Mouse (Mus musculus) testis, postnatal 10 days (tissue): ENCODE results near the gene Col2a1.

Experiments
- DNase-seq: peaks from one replicate; pipeline ENCODE4 v3.0.0; 2021; ENCODE audit warnings: low spot score

Col2a1 gene

DNA sequence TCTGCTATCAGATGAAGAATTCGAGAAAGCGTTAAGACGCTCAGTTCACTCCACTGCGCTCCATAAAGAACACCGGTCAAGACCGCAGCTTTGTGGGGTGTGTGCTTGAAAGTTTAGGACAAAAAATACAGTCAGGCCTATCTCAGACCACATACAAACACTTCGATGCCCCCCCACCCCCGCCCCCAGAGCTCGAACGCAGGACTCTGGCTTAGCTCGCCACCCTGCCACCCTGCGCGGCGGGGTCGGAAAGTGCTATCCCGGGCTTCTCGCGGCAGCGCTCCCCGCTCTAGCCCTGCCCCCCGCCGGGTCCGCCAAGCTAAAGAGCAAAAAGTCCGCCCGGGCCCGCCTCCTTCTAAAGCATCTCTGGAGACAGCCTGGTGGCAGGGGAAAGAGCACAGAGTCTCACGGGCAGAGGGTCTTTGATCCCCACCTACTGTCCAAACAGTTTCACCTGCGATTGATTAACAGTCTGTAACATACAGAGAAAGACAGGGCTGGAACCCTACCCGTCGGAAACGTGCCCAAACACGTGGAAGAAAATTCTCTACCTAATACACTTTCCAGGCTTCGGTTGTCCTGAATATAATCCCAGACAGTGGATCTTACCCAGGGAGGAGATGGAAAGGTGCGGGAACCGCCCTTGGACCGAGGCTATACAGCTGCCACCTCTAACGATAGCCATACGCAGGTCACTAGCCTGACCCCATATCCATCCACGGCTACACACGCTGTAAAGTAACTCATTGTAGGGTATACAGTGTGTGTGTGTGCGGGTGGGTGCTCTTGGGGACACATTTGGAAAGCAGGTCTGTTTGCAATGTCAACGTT is 1.3 kb downstream of the Col2a1 start:
- DNase-seq, result peak; percentile 70

DNA sequence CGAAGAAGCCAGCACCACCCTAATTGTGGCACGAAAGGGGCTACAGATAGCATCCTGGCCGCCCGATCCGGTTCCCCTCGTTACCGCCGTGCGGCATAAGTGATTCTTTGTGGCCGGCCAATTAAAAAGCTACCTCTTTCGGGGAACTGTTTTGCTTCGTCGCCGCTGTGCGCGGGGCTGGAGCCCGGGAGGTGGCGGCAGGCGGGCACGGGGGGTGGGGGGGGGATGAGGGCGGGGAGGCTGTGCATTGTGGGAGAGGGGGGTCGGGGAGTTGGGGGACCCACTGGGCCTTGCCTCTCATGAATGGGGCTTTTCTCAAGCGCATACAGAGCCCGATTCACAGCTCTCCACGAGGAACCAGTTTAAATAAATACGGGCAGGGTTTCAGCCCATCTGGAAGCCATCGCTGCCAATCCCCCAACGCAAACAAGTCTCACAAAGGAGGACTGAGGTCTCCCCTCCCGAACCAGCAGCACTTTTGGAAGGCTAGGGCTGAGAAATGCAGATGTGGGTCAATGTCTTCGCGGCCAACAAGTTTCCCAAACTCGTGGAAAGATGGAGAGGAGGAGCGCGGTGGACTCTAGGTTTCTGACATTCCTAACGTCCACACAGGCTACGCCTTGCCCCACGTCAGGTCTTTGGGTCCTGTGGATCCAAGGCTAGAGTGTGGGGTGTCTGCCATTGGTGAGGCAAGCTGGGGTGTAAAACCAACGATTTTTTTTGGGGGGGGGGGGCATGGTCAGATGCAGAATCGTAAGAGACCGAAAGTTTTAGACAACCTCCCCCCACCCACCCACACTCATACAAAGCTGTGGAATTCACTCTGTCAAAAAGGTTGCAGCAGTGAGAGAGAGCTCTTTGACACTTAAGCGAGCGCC is 2.1 kb downstream of the Col2a1 start:
- DNase-seq, result no peak

DNA sequence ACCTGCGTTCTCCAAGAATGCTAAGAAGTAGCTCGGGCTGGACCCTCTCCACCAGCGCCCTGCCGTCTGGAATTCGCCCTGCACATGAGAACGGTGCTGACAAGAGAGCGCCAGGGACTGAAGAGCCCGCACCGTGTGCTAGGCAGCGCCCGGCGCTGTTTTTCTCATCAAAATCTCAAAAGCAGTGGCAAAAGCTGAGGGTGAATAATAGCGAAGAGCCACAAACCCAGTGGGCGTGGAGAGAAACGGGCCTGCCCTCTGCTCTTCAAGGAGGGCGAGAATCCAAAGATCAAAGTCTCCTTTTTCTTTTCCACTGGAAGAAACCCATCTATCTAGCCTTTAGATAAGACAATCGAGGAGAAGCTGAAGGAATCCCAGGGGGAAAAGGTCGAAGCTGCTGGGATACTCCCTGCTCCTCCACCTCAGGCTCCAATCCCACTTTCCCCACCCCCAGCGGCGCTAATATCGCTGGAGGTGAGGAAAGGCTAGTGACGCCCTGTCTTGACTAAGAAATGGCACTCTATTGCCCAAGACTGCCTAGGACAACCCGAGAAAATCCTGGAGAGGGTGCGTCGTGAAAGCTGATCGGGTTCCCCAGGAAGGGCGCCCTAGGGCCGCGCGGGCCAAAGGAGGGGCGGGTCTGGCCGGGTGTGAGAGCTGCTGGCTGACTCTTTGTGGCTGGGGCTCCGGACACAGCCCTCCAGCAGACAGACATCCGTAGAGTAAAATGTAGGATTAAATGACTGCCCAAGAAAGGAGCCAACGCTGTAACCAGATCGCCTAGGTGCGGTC is 3.0 kb downstream of the Col2a1 start:
- no peak for DNase-seq

DNA sequence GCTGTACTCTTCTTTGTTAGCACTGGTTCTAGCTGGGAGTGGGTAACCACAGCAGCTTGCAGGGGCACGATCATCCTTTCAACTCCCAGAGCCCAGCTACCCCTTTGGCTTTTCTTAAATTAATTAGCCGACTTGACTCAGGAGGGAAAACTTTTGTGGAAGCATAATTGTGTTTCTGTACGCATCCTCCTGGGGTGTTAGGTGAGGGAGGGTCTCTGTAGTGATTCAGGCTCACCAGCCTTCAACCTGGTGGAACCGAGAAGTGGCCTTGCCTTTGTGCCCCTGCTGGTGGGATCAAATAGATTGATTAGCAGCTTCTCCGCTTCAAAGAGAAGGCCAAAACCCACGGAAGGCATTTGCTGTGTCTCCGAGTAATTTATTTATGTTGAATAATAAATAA is 4.5 kb downstream of the Col2a1 start:
- DNase-seq, result no peak

DNA sequence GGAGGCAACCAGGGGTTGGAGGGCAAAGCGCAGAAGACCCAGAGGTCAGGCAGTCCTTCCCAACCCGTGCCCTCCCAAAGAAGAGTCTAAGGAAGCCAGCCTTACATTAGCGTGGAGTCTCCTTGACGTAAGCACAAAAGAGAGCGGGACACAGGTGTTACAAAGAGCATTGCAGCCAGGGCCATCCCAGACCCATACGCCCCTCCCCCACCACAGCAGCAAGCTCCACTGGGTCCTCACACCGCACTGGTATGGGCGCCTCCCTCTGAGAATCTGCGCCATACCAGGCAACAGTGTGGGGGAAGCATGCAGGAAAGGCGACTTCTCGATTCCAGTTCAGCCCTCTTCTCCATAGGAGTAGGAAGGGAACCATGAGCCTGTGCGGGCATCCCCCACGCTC is 4.9 kb downstream of the Col2a1 start:
- no peak for DNase-seq

DNA sequence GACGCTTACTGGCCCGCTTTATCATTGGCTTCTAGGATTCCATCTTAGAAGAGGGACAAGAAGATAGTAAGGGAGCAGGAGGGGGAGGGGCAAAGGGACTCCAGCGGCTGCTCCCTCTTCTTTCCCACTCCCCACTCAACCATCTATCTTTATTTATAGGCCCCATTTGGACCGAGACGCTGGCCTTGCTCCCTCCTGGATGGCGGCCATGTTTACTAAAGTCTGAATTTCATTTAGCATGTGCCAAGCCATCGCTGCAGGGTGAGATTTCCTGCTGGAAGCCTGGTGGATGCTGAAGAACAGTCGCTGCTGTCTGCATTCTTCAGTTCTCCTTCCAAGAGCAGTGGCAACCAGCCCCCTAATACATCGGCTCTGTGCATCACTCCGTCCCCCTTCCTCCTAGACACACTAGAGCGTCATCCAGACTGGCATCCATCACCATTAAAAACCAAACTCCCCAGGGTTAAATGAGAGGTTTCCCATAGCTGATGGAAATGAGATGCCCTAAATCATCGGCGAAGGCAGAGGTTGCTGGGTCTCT is 7.7 kb downstream of the Col2a1 start:
- no peak for DNase-seq

DNA sequence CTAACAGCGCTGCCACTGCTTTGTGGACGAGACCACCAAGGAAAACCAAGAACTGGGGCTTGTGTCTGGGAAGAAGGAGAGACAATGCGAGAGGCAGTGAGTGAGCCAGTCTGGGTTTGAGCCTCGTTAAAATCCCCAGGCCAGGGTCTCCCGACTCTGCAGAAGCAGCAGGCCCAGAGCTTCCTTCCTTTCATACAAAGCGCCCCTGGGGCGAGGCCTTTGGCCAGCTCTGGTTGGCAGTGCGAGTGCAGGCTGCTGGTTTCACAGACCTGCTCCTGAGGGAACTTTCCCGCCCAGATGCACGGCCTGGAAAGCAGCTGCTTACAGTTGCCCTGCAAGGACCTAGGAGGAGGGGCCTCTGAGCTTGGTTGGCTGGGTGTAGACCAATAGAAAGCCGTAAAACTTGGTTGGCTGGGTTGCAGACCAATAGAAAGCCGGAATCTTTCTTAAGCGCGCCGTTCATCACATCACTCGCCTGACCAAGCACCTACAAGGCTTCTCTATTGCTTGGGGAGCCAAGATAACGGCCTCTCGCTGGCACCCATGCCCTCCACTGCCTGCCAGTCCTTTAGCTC is 11.7 kb downstream of the Col2a1 start:
- peak; percentile 83 for DNase-seq

DNA sequence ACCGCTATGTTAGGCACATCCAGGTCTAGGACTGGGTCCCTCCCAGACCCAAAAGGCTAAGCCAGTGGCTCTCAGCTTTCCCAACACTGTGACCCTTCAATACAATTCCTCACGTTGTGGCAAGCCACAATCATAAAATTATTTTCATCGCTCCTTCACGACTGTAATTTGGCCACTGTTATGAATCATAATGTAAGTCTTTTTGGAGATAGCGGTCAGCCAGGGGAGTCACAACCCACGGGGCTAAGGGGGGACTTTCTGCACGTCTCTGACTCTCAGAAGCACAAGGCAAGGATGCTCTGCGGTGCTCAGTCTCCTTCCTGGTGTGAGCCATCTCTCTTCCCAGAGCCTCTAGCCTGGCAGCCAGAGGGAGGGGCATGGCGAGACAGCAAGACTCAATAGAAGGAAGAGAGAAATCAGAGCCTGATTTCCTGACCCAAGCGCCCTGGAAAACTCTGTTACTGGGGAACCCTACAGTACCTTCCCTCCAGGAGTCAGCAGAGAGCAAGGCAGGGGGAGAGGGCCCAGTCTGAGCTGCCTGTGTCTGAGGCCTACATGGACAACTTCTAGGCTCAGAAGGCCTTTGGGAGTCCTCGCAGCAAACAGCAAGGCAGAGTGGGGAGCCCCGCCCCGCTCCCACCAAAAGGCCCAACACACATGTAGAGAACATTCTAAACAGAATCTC is 12.3 kb downstream of the Col2a1 start:
- DNase-seq, result no peak

DNA sequence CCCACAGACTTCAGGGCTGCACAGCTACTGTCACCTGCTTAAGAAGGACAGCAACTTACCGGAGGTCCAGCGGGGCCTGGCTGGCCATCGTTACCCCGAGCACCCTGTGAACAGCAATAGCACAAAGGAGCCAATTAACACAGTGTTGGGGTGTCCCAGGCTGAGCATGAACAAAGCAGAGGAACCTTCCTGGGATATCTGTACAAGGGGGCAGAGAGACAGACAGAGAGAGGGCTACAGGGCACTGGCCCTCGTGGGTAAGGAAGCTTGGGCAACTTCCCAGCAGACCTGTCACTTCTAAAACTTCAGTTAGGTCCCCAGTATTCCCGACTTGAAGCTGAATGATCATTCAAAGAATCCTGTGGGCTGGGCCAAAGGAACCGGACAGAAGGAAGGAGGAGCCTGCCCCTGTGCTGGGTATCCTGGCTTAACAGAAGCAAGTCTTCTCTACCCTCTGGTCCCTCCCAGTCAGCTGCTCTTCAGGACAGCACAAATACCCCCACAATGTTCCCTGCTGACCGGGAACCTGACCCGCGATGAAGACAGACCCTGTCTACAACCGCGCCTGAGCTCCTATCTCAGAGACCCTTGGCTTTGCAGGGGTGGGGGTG is 13.1 kb downstream of the Col2a1 start:
- DNase-seq, result no peak

DNA sequence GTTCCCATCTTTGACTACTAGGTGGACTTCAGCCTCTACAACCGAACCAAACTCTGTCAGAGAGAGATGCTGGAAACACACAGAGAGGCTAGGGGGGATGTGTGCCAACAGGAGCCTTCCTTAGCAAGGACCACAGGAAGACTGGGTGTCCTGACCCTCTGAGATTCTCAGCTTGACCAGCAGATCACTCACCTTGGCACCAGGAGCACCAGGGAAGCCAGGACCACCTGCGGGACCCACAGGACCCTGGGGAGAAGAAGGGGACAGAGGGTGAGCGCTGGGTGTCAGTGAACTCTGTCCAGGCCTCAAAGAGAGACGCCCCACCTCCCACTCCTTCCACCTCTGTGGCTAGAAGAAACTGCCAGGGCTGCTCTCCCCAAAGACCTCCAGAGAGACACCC is 13.8 kb downstream of the Col2a1 start:
- no peak for DNase-seq

DNA sequence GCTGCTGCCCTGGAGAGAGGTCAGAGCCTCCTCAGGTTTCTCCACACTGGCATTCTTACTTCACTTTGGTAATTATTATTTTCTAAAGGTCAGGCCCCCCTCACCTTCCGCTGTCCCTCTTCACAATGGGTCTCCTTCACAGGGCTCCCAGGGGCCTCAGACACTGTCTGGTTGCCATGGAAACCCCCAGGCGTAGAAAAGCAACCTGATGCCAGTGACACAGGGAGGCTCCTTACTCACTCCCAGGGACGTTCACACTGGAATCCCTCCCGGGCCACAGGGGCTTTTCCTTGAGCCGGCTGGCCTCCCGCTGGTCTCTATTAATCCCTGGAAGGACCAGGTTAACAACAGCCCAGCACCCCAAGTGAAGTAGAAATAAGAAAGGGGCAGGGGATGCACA is 14.4 kb downstream of the Col2a1 start:
- DNase-seq, result no peak

DNA sequence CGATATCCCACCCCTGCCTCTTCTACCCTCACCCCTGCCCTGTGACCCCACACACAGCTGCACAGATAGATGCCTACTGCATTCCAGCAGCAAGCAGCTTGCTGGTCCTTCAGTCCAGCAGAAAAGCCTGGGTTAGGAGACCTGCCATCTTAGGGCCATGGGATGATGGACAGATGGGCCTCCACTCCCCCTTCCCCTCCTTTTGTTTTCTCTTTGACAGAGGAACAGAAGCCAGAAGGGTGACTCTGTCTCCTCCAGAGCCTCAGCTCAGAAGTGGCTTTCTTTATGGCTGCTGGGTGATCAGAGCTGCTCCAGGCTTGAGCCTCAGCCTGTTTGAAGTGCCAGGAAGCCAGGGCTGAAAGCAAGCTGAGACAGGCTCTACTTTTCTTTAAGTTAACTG is 15.0 kb downstream of the Col2a1 start:
- DNase-seq, result no peak

DNA sequence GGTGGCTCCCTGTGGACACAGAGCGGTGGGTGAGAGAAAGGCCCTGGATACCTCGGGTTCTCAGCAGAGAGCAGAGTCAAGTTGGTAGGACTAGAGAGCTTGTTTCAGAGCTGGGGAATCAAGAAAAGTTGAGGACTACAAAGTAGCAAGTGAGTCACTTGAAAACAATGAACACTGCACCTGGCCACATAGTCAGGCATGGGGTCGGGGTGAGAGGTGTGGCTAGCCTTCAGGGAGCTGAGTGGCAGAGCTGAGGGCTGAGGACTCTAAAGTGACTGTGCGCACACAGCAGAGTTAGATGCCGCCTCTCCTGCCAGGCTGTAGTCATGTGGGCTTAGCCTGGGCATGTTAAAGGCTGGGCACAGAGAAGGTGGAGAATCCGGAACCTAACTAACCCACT is 22.9 kb downstream of the Col2a1 start:
- no peak for DNase-seq

DNA sequence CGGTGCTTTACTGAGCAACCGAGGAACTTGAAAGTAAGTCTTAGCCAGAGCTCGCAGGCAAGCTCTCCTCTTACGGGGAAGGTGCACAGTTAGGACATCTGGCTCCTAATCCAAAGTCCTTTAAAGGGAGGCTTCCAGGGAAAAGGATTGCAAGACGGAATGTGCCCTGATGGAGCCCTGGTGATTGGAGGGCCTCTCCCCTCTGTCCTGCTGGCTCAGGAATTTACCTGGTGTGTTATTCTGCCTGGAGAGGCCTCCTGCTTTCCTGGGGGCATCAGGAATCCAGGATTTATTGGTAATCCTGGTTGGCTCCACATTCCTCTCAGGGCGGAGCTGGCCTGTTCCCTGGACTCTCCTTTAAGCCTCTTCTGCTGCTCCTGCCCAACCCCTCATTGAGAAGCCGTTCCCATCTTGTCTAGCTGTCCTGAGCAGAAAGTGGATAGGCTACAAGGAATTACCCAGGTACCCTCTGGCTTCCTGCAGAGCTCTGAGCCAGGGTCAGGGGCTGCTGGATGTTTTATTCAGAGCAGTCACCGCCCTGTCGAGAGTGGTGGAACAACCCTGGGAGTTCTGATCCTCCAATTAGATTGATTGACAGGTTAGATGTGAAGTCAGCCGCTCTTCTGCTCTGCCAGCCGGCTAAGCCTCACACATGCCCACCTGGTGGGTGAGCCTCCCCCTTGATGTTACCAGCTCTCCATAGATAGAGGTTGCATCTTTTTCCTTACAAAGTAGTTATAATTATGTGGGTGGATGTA is 31.1 kb downstream of the Col2a1 start:
- no peak for DNase-seq

DNA sequence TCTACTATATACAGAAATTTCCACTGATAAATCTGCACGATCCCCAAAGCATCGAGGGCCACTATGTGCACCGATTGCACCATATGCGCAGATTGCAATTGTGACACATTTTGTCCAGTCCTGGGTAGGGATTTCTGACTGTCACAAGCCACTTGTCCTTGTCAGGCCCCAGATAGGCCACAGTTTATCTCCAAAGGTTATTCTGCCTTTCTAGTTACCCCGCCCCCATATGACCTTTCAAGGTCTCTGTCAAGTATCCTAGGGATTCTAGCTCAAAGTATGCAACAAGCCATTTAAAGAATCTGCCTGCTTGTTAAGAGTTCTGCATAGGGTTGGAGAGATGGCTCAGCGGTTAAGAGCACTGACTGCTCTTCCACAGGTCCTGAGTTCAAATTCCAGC is 31.9 kb downstream of the Col2a1 start:
- DNase-seq, result no peak

DNA sequence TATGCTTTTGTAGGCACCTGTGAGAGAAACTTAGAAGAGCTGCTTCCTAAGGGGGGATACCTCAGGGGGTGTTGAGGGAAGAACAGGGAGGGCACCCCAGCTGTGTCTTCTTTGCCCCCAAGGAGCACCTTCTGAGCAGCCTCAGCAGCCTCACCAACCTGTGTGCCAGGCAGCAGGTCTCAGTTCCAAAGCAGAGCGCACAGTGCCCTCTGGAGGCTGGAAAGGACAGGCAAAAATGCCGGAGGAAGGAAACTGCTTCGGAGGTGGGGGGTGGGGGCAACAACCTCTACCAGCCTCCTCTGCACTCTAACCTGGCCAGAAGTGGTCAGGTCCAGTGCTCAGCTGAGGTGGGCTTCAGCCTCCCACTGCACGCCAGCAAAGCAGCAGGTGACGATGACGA is 34.2 kb downstream of the Col2a1 start:
- DNase-seq, result no peak

DNA sequence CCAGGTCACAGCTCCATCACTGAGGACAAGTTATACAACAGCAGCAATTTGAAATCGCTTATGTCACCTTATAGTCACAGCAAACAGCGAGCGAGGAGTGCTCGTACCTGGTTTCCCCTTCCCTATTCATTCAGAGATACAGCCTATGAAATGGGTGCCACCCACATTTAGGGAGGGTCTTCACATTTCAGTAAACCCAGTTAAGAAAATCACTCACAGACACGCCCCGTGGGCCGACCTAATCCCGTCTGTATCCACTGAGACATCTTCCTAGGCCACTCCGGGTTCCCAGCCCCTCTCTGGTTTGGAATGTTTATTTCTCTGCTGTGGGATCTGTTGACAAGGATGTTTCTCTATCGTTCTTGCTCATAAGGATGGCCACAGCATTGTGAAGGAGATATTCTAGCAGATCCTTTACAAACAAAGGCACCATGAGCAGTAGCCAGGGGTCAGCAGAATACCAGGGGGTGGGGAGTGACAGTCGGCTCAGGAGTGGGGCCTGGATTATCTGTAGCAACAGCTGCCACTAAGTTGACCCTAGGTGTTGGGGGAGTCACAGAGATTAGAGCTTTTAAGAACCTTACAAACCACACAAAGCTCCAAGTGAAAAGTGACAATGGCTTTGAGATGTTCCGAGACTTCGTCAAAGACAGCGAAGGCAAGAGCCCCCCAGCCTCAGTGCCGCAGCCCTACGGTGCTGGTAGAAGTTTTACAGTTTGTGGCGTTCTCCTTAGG is 39.0 kb downstream of the Col2a1 start:
- DNase-seq, result no peak

DNA sequence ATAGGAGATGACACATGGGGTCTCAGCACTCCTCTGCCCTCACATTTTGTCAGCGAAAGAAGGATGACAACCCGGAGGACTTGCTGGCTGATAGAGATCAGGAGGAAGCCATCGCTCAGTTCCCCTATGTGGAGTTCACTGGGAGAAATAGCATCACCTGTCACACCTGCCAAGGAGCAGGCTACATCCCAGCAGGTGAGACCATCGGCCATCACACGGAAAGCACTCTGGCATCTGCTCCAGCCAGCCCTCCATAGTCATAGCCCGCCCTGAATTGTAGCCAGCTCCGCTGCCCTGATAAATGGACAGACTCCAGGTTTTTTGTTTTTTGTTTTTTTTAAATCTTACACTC is 39.7 kb downstream of the Col2a1 start:
- no peak for DNase-seq
